Mouse (Mus musculus) kidney, postnatal 10 days (tissue): ENCODE results near the gene Ptprn2.

Experiments used
- DNase-seq: peaks from one replicate; pipeline ENCODE4 v3.0.0; 2021; ENCODE audit warnings: mixed read lengths

The Ptprn2 gene

DNA sequence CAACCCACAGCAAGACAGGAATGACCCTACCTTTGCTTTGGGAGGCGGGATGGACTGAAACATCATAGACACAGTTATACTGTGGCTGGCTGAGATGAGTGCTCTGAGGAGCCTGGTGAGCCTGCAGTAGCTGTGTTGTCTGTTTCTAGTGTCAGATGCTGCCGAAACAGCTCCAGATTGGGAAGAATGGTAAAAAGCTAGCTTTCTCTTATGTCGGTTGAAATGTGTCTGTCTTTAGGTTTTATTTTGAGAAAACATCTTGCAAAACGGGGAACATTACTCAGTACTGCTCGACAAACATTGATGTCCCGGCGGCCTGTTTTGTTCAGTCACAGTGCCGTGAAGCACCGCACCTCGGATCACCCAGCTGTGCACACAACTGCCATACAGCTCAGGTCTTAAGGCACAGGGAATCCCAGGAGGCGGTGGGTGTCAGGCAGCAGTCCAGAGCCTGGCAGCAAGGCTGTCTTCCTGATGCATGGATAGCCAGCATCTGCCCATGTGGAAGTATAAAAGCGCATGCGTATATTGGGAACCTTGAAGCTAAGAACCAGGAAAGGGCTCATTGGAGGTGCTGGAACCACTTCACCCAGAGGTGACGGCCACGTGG, 689.7 kb downstream of the Ptprn2 start:
- DNase-seq: no peak

GRCm38 (mm10) chr12:117176259-117176823, 690.8 kb downstream of the Ptprn2 start:
- no peak for DNase-seq

GRCm38 (mm10) chr12:117187167-117187566, 701.6 kb downstream of the Ptprn2 start:
- DNase-seq: no peak

DNA sequence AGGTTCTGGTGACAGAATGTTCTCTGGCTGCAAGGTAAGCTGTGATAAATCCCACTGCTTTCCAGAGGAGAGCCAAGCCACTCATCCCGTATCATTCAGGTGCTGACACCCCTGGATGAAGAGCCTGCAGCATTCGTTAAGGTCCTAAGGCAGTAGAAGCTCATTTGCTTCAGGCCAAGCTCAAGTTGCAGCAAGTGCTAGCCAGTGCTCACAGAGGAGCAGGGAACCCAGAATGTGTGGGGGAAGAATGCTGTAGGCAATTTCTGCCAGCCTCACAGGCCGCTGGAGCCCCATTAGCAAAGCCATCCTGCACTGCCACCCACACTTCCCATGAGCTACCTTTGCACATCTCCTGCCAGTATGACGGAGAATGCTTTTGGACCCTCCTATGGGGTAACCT, 706.5 kb downstream of the Ptprn2 start:
- DNase-seq: no peak

GRCm38 (mm10) chr12:117196721-117197425, 711.4 kb downstream of the Ptprn2 start:
- DNase-seq: peak; percentile 19

GRCm38 (mm10) chr12:117198093-117198492, 712.6 kb downstream of the Ptprn2 start:
- DNase-seq: no peak

- DNase-seq: peak; percentile 58
These were observed 714.6 kb downstream of the Ptprn2 start for GRCm38 (mm10) chr12:117200117-117200516.

DNA sequence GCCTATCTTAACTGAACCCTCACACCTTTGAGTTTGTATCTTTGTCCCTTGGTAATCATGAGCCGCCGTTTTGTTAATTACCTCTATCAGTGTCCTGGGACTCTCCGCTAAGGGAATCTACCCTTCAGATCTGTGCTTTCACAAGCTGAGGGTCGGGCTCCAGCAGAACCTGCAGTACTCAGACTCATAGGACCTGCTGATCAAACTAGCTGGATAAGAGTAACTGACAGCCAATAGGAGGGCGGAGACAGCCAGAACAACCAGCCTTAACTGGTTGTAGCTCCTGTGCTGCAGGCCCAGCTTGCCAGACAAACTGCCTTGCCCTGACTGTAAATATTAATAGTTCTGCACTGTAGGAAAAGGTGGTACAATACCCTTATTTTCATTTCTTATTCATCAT, 715.1 kb downstream of the Ptprn2 start:
- DNase-seq: no peak

DNA sequence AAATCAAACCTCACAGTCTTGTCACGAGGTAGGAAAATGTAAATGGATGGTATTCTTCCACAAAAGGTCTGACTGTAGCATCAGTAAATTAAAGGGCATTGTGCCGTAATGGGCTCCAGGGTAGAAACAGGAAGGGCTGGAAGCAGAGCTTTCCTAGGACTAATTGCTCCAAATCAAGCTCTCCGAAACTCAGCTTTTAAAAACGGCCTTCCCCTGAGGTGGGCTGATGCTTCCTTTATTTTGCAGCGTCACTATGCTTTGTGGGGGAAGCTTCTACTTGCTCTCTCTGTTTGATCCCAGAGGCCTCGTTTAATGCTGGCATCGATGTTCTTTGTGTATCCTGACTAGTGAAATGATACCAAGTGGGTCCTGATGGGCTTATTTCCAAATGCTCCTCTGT, 718.0 kb downstream of the Ptprn2 start:
- DNase-seq: no peak

DNA sequence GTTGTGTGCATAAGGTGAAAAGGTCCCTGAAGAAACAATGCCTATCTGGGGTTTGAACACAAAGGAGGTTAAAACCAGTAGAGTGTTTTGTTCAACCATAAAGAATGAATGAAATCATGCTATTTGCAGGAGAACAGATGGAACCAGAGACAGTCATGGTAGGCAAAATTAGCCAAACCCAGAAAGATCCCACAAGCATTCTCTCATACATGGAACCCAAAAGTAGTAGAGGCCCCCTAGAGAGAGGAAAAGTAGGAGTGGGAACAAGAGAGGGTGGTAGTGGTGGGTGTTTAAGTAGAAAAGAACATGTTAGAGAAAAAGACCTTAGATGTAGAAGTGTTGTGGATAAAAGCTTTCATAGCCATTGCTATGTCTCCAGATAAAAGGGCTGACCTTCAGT, 719.4 kb downstream of the Ptprn2 start:
- DNase-seq: no peak

DNA sequence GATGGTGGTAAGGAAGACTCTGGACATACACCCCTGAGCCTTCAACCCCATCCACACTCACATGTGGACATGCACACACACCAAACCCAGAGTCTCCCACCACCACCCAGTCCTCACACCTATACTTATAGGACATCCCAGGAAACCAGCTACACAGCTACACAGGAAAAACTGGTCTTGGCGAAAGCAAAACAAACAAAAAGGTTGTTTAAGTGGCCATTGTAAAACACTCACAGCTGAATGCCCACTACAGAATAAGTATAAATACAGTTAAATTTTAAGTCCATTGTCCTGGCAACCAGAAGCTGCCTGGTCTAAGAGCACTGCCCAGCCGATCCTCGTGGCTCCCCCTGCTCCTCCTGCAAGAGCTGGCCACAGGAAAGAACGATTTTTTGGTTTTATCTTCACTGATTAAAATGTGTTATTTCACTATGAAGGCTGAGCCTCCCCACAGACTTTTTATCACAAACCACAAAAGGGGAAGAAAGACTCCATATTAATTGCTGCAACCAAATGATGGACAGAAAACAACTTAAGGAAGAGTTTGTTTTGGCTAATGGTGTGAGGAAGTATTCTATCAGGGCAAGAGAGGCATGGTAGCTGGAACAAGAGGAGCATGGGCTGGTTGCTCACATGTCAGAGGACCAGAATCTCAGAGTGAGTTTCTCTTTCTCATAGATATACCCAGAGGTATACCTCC, 722.1 kb downstream of the Ptprn2 start:
- DNase-seq: no peak

- DNase-seq: no peak
These were observed 724.9 kb downstream of the Ptprn2 start for GRCm38 (mm10) chr12:117210467-117210866.

GRCm38 (mm10) chr12:117213531-117213930, 728.0 kb downstream of the Ptprn2 start:
- DNase-seq: no peak

DNA sequence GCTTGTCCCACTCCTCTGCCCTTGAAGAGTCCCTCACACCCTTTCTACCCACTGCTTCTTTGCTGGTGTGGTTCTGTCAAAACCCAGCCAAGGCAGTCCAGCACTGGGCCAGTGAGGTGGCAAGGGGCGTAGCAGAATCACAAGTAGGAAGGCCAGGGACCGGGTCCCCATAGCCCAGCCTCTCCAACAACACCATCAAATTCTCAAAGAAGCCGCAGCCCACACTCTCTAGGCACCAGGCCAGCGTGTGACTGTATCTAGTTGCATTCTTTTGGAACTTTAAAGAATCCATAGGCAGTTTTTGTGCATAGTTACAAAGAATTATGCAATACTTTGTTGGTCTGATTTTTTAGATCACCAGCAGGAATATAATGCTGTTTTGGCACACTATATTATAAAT, 728.8 kb downstream of the Ptprn2 start:
- no peak for DNase-seq

GRCm38 (mm10) chr12:117214919-117215318, 729.4 kb downstream of the Ptprn2 start:
- DNase-seq: no peak

GRCm38 (mm10) chr12:117221909-117222308, 736.4 kb downstream of the Ptprn2 start:
- no peak for DNase-seq

- no peak for DNase-seq
These were observed 738.5 kb downstream of the Ptprn2 start for GRCm38 (mm10) chr12:117224036-117224435.

DNA sequence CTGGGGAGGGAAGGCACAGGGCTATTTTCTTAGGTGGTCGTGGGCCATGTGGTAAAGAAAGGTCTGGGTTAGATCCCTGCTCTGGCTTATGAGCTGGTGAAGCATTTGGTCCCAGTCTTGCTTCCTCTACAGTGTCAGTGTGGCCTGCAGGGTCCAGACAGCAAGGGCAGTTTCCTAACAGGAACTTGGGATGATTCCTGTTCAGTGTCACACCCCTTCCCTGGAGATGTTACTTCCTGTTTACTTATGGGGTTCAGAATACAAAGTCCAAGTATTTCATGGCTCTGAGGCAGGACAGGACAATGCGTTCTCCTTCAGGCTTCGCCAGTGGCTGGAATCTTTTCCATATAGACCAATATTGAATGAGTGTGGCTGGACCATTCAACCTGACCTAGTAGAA, 741.7 kb downstream of the Ptprn2 start:
- peak; percentile 11 for DNase-seq

DNA sequence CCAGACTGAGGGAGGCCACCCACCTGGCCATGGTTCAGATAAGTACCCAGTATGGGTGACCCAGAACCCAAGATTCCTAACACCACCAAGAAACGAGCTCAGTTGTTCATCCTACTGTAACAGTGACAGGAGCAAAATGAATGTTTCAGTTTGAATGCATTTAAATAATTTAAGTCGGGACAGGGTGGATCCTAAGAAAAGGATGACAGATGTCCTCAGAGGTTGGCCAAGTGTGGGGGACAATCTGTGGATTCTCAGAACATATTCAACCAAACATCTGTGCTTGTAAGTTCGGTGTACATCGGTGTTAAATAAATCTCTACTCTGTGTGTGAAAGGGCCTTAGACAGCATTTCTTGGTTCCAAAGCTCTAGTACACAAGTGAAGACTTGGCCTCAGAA, 743.9 kb downstream of the Ptprn2 start:
- DNase-seq: no peak

- no peak for DNase-seq
These were observed 744.8 kb downstream of the Ptprn2 start for GRCm38 (mm10) chr12:117230282-117230681.

GRCm38 (mm10) chr12:117231850-117232249, 746.3 kb downstream of the Ptprn2 start:
- DNase-seq: no peak

GRCm38 (mm10) chr12:117235114-117235513, 749.6 kb downstream of the Ptprn2 start:
- DNase-seq: no peak

- no peak for DNase-seq
These were observed 750.7 kb downstream of the Ptprn2 start for GRCm38 (mm10) chr12:117236020-117236734.
